Mouse (Mus musculus) neural tube, embryonic 14.5 days (tissue): ENCODE results near the gene Phc2. TPM values are rescaled to one million over a fixed set of nuclear protein-coding genes. Genes with fewer than 3 reads are reported as not detected.

Source experiments
- ATAC-seq: fragments of 200-750 bp; cut with Nextera tagmentation; 2 replicates; pipeline ENCODE4 v1.8.0; 2017; ENCODE audit warnings: low read depth, mild to moderate bottlenecking, moderate TSS enrichment, moderate library complexity
- H3K27ac ChIP-seq: fragments of 300-500 bp; sonication (generic); 2 replicates; pipeline ENCODE4 v1.5.1; 2014; ENCODE audit warnings: low read depth, mild to moderate bottlenecking, control low read depth, low read length, moderate library complexity, mixed read lengths
- H3K27me3 ChIP-seq: fragments of 300-500 bp; sonication (generic); 2 replicates; pipeline ENCODE4 v1.6.1; 2014; ENCODE audit warnings: low read length; ENCODE audit not compliant: control insufficient read depth, insufficient read depth
- H3K36me3 ChIP-seq: fragments of 300-500 bp; sonication (generic); 2 replicates; pipeline ENCODE4 v1.6.1; 2014; ENCODE audit warnings: low read length, mixed read lengths; ENCODE audit not compliant: control insufficient read depth, insufficient read depth
- H3K4me1 ChIP-seq: fragments of 300-500 bp; sonication (generic); 2 replicates; pipeline ENCODE4 v1.6.1; 2014; ENCODE audit warnings: low read length; ENCODE audit not compliant: control insufficient read depth, insufficient read depth
- H3K4me2 ChIP-seq: fragments of 300-500 bp; sonication (generic); 2 replicates; pipeline ENCODE4 v1.6.1; 2014; ENCODE audit warnings: mild to moderate bottlenecking, low read depth, low read length, control low read depth
- H3K4me3 ChIP-seq: fragments of 300-500 bp; sonication (generic); 2 replicates; pipeline ENCODE4 v1.5.1; 2014; ENCODE audit warnings: low read depth, low read length, control low read depth, mixed read lengths
- H3K9ac ChIP-seq: fragments of 300-500 bp; sonication (generic); replicated peaks from 2 replicates; pipeline ENCODE4 v1.6.1; 2014; ENCODE audit warnings: low read depth, mild to moderate bottlenecking, control low read depth, low read length, mixed read lengths
- H3K9me3 ChIP-seq: fragments of 300-500 bp; sonication (generic); 2 replicates; pipeline ENCODE4 v1.6.1; 2016; ENCODE audit warnings: low read length; ENCODE audit not compliant: control insufficient read depth
- WGBS: fragments of 180-500 bp; shearing (Covaris S2); extraction: QIAGEN DNeasy Blood & Tissue Kit; methylation state at CpG from one replicate; pipeline ENCODE4 v1.1.7; 2014; 5-methylcytosine and 5-hydroxymethylcytosine counted together
- polyA plus RNA-seq: library from polyadenylated mRNA; unstranded; fragments of >200 nt; fragmentation: Nextera tagmentation; extraction: Ambion mirVana; gene quantifications from 2 replicates; pipeline ENCODE4 v1.2.1, GENCODE M21; 2014

Phc2 gene
- polyA plus RNA-seq, 1 experiment from 2014 or later = 31.9 TPM

DNA sequence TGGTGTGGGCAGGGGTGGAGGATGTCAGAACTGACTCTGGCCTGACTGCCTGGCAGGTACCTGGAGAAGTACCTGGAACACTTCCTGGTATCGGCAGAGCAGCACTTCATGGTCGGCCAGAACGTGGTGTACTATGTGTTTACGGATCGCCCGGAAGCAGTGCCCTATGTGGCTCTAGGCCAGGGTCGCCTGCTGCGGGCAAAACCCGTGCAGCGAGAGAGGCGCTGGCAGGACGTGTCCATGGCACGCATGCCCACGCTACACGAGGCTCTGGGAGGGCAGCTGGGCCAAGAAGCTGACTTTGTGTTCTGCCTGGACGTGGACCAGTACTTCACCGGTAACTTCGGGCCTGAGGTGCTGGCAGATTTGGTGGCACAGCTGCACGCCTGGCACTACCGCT, 112.4 kb downstream of the Phc2 start:
- Histone ChIP-seq H3K9ac (no peak overlapping the region), H3K9me3 (no peaks in the 10 kb centered on the region), H3K27me3 (no peaks in the 10 kb centered on the region), H3K27ac (no peak overlapping the region), H3K36me3 (no peaks in the 10 kb centered on the region), H3K4me1 (no peaks in the 10 kb centered on the region), H3K4me2 (no peak overlapping the region), H3K4me3 (no peak overlapping the region)
- WGBS = 94% methylated on average over 20 of the region's 20 CpGs
- ATAC-seq = no peak

DNA sequence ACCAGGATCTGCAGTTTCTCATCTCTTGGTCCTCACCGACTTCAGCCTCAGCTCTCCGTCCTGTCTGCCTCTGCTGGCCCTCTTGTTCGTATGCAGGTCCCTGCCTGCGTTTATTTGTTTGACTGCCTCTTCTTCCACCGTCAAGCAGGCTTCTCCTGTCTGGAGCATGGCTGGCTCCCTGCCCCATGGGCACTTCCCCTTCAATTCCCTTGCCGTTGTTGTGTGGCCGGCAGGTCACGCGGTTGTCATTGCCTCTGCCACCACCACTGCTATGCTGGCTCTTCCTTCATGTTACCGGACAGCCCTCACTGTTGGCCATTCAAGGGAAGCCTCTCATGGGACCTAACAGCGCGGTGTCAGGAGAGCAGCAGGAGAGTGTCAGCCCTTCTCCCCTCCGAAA, 113.6 kb downstream of the Phc2 start:
- 81% methylated on average over 13 of the region's 13 CpGs for WGBS
- ATAC-seq = no peak
- H3K27ac ChIP-seq = no peak overlapping the region
- no peak overlapping the region for H3K9ac ChIP-seq
- no peak overlapping the region for H3K4me3 ChIP-seq
- peaks cover 5% of the 10 kb centered on the region; the same call in 1 of the 2 replicates for H3K36me3 ChIP-seq
- no peaks in the 10 kb centered on the region for H3K27me3 ChIP-seq
- no peaks in the 10 kb centered on the region for H3K9me3 ChIP-seq
- no peak overlapping the region for H3K4me2 ChIP-seq
- H3K4me1 ChIP-seq = no peaks in the 10 kb centered on the region

DNA sequence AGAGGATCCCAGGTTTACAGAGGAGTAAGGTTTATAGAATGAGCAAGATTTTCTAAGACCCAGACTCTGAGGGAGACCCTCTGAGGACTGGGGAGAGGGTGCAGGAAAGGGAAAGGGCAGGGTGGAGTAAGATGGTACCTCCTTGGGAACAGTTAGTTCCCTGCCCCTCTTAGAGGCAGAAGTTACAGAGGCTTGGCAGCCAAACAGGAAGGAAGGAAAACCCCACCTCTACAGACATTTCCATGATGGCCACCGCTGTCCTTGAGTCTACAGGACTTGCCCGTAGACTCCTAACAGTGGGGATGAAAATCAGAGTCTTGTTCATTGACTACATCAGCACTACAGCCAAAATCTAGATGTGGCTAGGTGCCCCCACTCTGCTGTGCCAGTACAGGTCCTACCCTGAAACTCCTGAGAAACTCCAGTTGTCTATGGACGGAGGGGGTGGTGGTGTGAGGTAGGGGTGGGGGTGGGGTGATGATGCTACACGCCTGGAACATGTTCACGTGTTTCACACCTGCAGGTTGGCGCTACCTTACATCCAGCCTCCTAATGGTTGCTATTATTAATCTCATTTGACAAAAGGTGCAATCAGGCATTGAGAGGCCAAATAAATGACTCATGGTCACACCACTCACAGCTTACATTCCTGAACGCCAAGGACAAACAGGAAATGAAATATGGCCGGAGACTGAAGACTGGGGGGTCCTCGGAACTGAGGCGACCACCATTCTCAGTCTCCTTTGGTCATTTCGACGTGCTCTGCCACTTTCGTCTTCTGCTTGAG, 115.3 kb downstream of the Phc2 start:
- Histone ChIP-seq H3K4me1 (no peaks in the 10 kb centered on the region), H3K4me2 (no peak overlapping the region), H3K27me3 (no peaks in the 10 kb centered on the region), H3K27ac (no peak overlapping the region), H3K9ac (no peak overlapping the region), H3K36me3 (peaks cover 20% of the 10 kb centered on the region), H3K9me3 (no peaks in the 10 kb centered on the region), H3K4me3 (no peak overlapping the region)
- 77% methylated on average over 13 of the region's 13 CpGs for WGBS
- ATAC-seq = no peak

DNA sequence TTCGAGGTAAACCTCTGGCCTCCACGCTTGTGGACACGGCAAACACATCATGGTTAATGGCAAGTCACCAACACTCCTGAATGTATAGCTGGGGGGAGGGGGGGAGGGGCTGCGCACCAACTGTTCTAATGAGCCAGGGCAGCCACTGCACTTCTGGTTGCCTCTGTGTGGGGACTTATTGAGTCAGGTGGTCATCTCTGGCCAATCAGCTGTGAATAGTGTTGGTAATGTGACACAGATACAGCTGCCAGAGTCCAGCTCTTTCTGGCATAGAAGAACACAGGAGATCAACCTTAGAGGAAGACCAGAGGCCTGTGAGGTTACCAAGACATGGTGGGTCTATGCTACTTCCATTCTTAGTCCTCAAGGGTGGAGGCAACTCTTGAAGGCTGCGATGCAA, 116.2 kb downstream of the Phc2 start:
- no peaks in the 10 kb centered on the region for H3K9me3 ChIP-seq
- no peak overlapping the region for H3K4me3 ChIP-seq
- H3K4me2 ChIP-seq = no peak overlapping the region
- ATAC-seq = no peak
- H3K36me3 ChIP-seq = peaks cover 25% of the 10 kb centered on the region
- no peak overlapping the region for H3K27ac ChIP-seq
- H3K9ac ChIP-seq = no peak overlapping the region
- no peaks in the 10 kb centered on the region for H3K4me1 ChIP-seq
- WGBS = 81% methylated on average over 5 of the region's 5 CpGs
- no peaks in the 10 kb centered on the region for H3K27me3 ChIP-seq

DNA sequence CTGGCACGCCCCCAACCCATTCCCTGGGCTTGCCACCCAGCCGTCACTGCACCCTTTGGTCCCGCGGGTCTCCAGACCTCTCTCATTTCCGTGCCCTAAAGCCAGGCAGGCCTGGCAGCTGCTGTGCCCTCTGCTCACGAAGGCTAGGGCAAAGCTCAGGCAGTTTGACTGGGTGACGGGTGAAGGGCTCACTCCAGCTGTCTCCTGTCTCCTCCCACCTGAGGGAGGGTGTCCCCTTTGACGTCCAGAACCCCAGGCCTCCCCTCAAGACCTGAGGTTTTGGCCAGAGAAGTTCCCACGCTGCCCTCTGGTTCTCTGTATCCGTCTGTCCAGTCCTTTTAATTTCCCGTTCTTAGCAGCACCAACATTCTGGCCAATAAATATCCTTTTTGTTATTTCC, 119.3 kb downstream of the Phc2 start:
- Histone ChIP-seq H3K4me2 (no peak overlapping the region), H3K27me3 (no peaks in the 10 kb centered on the region), H3K4me3 (no peak overlapping the region), H3K27ac (no peak overlapping the region), H3K36me3 (peaks cover 51% of the 10 kb centered on the region), H3K9ac (no peak overlapping the region), H3K4me1 (no peaks in the 10 kb centered on the region), H3K9me3 (no peaks in the 10 kb centered on the region)
- WGBS = 88% methylated on average over 11 of the region's 11 CpGs
- ATAC-seq = no peak

DNA sequence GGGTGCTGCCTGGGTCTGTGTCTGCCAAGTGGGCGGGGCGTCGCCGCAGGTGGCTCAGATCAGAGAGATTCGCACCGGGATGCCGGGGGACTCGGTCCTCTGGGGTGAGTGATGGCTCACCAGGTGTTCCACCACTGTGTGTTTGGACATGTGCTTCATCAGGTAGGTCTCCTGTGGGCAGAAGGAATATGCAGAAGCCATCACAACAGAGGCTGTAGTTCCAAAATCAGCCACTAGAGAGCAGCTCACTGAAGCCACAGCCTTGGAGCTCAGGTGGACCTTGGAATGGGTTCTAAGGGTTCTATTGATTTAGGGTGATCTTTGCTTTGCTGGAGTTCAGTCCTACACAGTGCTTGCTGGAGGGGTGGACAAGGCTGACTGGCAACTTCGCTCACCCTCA, 120.0 kb downstream of the Phc2 start:
- H3K27me3 ChIP-seq = no peaks in the 10 kb centered on the region
- no peak overlapping the region for H3K9ac ChIP-seq
- peaks cover 53% of the 10 kb centered on the region for H3K36me3 ChIP-seq
- H3K4me1 ChIP-seq = no peaks in the 10 kb centered on the region
- no peak overlapping the region for H3K4me3 ChIP-seq
- WGBS = 93% methylated on average over 9 of the region's 9 CpGs
- no peak overlapping the region for H3K4me2 ChIP-seq
- no peaks in the 10 kb centered on the region for H3K9me3 ChIP-seq
- no peak for ATAC-seq
- no peak overlapping the region for H3K27ac ChIP-seq

DNA sequence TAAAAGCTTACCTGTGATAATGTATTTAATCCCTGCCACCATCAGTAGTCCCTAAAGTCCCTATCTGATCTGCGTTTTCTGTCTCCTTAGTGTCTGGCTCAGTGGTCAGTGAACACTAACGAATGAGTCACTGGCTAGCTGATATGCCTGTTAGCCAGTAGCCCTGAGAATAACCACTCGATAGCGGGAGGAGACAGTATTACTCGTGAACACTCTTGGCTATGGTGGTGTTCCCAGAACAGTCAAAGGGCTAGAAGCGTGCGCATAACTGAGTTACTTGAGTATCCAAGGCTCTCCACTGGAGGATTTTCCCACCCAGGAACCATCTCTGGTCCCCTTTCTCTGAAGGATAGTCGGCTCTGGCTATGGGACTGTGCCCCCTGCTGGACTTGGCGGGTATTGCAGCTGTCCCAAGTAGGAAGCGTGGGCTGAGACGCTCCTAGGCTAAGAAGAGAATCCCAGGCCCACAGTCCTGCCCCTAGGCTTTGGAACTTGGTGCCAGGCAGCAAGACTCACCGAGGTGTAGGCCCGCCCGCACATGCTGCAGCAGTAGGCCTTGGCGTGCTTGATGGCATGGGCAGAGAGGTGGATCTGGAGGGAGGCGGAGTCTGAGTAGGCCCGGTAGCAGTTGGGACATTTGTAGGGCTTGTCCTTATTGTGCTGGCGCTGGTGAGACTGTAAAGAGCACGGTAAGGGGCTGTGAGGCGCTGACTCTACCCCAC, 122.2 kb downstream of the Phc2 start:
- WGBS = 47% methylated on average over 20 of the region's 20 CpGs
- no peaks in the 10 kb centered on the region for H3K9me3 ChIP-seq
- peak; percentile 50 for ATAC-seq
- no peak overlapping the region for H3K27ac ChIP-seq
- peaks cover 69% of the 10 kb centered on the region for H3K36me3 ChIP-seq
- no peaks in the 10 kb centered on the region for H3K4me1 ChIP-seq
- H3K9ac ChIP-seq = no peak overlapping the region
- H3K27me3 ChIP-seq = no peaks in the 10 kb centered on the region
- no peak overlapping the region for H3K4me3 ChIP-seq
- H3K4me2 ChIP-seq = no peak overlapping the region

DNA sequence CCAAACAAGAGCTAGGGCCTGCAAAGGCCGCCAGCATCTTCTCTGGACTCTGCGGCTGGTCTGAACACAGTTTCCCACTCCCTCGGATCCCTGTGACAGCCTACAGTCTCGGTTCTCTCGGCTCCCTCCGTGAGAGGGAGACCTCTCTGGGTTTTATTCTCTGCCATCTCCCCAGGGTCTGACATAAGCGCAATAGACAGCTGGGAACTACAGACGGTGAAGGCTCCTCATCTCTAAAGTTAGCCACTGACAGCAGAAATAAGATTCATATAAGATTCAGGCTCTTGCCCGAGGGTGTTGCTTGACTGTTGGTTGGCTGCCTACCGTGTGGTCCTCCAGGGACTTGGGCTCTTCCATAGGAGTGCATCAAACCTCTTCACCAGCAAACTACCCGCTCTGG, 123.1 kb downstream of the Phc2 start:
- Histone ChIP-seq H3K4me2 (no peak overlapping the region), H3K9ac (no peak overlapping the region), H3K4me3 (no peak overlapping the region), H3K4me1 (no peaks in the 10 kb centered on the region), H3K9me3 (no peaks in the 10 kb centered on the region), H3K27me3 (no peaks in the 10 kb centered on the region), H3K27ac (no peak overlapping the region), H3K36me3 (peaks cover 76% of the 10 kb centered on the region)
- no peak for ATAC-seq
- 76% methylated on average over 11 of the region's 11 CpGs for WGBS

DNA sequence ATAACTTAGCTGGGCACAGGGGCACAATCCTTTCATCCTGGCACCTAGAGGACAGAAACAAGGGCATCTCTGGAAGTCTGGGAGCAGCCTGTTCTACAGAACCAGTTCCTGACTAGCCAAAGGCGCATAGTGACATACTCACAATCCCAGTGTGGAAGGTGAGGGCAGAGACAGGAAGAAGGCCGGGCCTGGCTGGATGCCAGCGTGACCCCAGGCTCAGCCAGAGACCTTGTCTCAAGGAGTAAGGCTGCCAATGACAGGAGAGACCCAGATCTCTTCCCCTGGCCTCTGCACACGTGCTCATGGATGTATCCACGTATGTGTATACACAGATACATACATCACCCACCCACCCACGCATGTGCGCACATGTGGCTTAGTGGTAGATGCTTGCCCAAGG, 127.5 kb downstream of the Phc2 start:
- Histone ChIP-seq H3K36me3 (peaks cover 72% of the 10 kb centered on the region), H3K27ac (no peak overlapping the region), H3K9me3 (no peaks in the 10 kb centered on the region), H3K4me1 (no peaks in the 10 kb centered on the region), H3K9ac (no peak overlapping the region), H3K4me3 (no peak overlapping the region), H3K4me2 (no peak overlapping the region), H3K27me3 (no peaks in the 10 kb centered on the region)
- 91% methylated on average over 7 of the region's 7 CpGs for WGBS
- ATAC-seq = no peak
